Mouse (Mus musculus) forebrain, embryonic 15.5 days (tissue): ENCODE data around the gene Wwox. TPM values are rescaled to one million over a fixed set of nuclear protein-coding genes. Genes with fewer than 3 reads are reported as not detected.

ENCODE experiments used
- ATAC-seq: fragments of 200-750 bp; cut with Nextera tagmentation; replicated peaks from 2 replicates; pipeline ENCODE4 v1.8.0; 2017; ENCODE audit warnings: mild to moderate bottlenecking, moderate TSS enrichment, moderate library complexity
- H3K27ac ChIP-seq: fragments of 300-500 bp; sonication (generic); replicated peaks from 2 replicates; pipeline ENCODE4 v1.5.1; 2015; ENCODE audit warnings: mild to moderate bottlenecking, inconsistent platforms
- H3K27me3 ChIP-seq: fragments of 300-500 bp; sonication (generic); 2 replicates; pipeline ENCODE4 v1.6.1; 2015; ENCODE audit warnings: inconsistent platforms
- H3K36me3 ChIP-seq: fragments of 300-500 bp; sonication (generic); 2 replicates; pipeline ENCODE4 v1.6.1; 2015; ENCODE audit warnings: mild to moderate bottlenecking, inconsistent platforms
- H3K4me1 ChIP-seq: fragments of 300-500 bp; sonication (generic); 2 replicates; pipeline ENCODE4 v1.6.1; 2015; ENCODE audit warnings: inconsistent platforms
- H3K4me2 ChIP-seq: fragments of 300-500 bp; sonication (generic); replicated peaks from 2 replicates; pipeline ENCODE4 v1.6.1; 2015; ENCODE audit warnings: mild to moderate bottlenecking, inconsistent platforms
- H3K4me3 ChIP-seq: fragments of 300-500 bp; sonication (generic); 2 replicates; pipeline ENCODE4 v1.5.1; 2015; ENCODE audit warnings: mild to moderate bottlenecking, inconsistent platforms
- H3K9ac ChIP-seq: fragments of 300-500 bp; sonication (generic); replicated peaks from 2 replicates; pipeline ENCODE4 v1.6.1; 2015; ENCODE audit warnings: mild to moderate bottlenecking, inconsistent platforms
- H3K9me3 ChIP-seq: fragments of 300-500 bp; sonication (generic); 2 replicates; pipeline ENCODE4 v1.6.1; 2016; ENCODE audit warnings: inconsistent platforms
- WGBS: fragments of 180-500 bp; shearing (Covaris S2); methylation state at CpG from one replicate; pipeline ENCODE4 v1.1.7; 2015; ENCODE audit warnings: mixed read lengths; 5-methylcytosine and 5-hydroxymethylcytosine counted together
- polyA plus RNA-seq: library from polyadenylated mRNA; unstranded; fragments of >200 nt; fragmentation: Nextera tagmentation; extraction: Ambion mirVana; gene quantifications from 2 replicates; pipeline ENCODE4 v1.2.1, GENCODE M21; 2015

Gene Wwox
- 10.0 and 10.7 TPM in 2 replicates for polyA plus RNA-seq

DNA sequence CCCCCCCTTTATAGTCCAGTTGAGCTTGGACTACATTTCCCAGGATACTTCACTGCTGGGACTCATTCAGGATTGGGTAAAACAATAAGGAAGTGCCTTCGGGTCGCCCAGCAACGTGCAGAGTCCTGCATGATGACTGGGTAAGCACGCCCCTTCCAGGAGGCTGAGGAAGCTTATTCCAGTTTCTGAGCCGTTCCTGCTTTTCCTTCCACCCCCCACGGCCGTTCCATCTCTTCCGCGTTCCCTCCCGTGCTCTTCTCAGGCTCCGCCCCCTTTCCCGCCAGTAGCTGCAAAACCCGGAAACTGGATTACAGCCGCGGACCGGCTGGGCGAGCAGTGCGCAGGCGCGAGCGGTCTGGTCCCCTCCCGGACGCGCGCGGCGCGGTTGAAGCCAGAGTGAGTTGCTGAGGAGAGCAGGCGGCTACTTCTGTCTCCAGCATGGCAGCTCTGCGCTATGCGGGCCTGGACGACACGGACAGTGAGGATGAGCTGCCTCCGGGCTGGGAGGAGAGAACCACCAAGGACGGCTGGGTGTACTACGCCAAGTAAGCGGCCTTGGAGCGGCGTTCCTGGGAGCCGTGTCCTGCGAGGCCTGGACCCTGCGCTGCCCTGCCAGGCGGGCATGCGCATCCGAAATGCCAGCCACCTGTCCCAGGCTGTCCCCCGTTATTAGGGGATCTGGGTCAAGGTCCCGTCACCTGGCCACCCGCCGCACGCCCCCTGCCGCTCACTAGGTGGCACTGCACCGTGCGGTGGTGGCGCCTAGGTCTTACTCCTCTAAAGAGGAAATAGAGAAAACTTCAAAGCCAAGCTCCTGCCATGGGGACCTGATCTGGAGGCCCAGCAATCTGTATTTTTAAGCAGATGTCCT, at the start of gene Wwox:
Gene Wwox, plus strand, starts transcription at position 322 of the 871 bp plus-strand sequence.
- H3K4me2 ChIP-seq, result peak within 1 kb of the TSS; percentile 81
- under 1% methylated on average over 54 of the region's 54 CpGs for WGBS
- ATAC-seq, result peak; percentile 99

DNA sequence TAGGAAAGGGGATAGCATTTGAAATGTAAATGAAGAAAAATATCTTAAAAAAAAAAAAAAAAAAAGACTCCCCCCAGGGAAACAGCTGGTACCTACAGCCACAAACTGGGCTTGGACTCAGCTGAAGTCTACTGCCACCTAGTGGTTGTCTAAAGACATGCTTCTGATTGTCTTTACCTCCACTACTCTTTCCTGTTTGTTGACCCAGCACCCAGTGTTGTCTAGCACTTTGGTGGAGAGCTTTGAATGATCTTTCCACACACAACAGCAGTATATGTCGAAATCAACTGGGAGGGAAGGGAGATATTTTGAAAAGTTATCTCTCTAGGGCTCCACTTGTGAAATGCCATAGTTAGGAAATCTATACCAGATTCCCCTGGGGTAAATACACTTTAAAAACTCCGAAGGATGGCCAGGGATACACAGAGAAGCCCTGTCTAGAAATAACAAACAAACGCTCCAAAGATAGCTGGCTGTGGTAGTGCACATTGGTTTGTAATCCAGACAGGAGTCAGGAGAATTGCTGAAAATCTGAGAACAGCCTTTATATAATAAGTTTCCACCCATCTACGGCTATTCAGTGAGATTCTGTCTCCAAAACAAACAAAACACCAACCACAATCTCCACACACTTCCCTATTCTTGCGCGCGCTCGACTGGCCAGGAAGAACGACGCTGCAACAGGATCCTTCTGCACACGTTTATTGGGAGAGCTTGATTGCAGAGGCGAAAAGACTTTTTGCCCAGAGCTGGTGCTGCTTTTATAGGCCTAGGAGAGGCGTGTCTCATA, 48.8 kb upstream of the Wwox start:
- no peaks in the 10 kb centered on the region for H3K27me3 ChIP-seq
- H3K4me3 ChIP-seq, result no peak overlapping the region
- ATAC-seq, result no peak
- H3K9me3 ChIP-seq, result no peaks in the 10 kb centered on the region
- H3K9ac ChIP-seq, result no peak overlapping the region
- H3K4me1 ChIP-seq, result no peaks in the 10 kb centered on the region
- no peak overlapping the region for H3K4me2 ChIP-seq
- 86% methylated on average over 12 of the region's 13 CpGs for WGBS
- H3K27ac ChIP-seq, result no peak overlapping the region
- H3K36me3 ChIP-seq, result no peaks in the 10 kb centered on the region

More for the DNA sequence above, at the start of gene Wwox:
- peak within 1 kb of the TSS; percentile 81 for H3K27ac ChIP-seq
- H3K36me3 ChIP-seq, result no peaks in the 10 kb centered on the region
- H3K4me3 ChIP-seq, result peak within 1 kb of the TSS; percentile 69
- no peaks in the 10 kb centered on the region for H3K9me3 ChIP-seq
- H3K27me3 ChIP-seq, result no peaks in the 10 kb centered on the region
- H3K4me1 ChIP-seq, result peaks cover 6% of the 10 kb centered on the region
- peak within 1 kb of the TSS; percentile 65 for H3K9ac ChIP-seq

GRCm38 (mm10) chr8:114398326-114398725, 41.1 kb upstream of the Wwox start:
- Histone ChIP-seq H3K27ac (no peak overlapping the region), H3K9ac (no peak overlapping the region), H3K9me3 (no peaks in the 10 kb centered on the region), H3K36me3 (no peaks in the 10 kb centered on the region), H3K4me3 (no peak overlapping the region), H3K4me1 (no peaks in the 10 kb centered on the region), H3K4me2 (no peak overlapping the region), H3K27me3 (no peaks in the 10 kb centered on the region)
- no peak for ATAC-seq
- 94% methylated on average over 5 of the region's 5 CpGs for WGBS

- no peaks in the 10 kb centered on the region for H3K27me3 ChIP-seq
- H3K4me2 ChIP-seq, result no peak overlapping the region
- no peaks in the 10 kb centered on the region for H3K9me3 ChIP-seq
- no peak overlapping the region for H3K27ac ChIP-seq
- H3K36me3 ChIP-seq, result no peaks in the 10 kb centered on the region
- WGBS, result 94% methylated on average over 5 of the region's 5 CpGs
- no peak overlapping the region for H3K4me3 ChIP-seq
- H3K9ac ChIP-seq, result no peak overlapping the region
- no peaks in the 10 kb centered on the region for H3K4me1 ChIP-seq
- ATAC-seq, result no peak
Measured at GRCm38 (mm10) chr8:114399273-114399672, 40.2 kb upstream of the Wwox start.

DNA sequence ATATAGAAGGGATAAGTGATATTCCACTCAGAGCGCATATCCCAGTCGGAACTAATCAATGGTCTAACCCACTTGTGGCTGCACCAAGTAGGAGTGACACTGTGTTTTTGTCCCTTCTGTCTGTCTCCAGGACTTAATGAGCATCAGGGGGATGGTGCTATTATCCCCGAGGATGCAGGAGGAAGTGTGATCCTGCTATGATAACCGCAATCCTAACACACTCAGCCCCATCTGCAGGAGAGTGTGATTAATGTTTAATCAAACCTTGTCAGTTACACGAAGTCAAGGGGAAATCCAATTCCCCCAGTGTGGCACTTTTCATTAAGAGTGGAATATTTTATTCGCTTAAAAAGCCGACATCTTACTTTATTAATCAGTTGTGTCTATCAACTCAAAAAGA, 37.8 kb upstream of the Wwox start:
- Histone ChIP-seq H3K4me3 (no peak overlapping the region), H3K36me3 (no peaks in the 10 kb centered on the region), H3K27me3 (no peaks in the 10 kb centered on the region), H3K4me2 (no peak overlapping the region), H3K4me1 (no peaks in the 10 kb centered on the region), H3K9ac (no peak overlapping the region), H3K9me3 (no peaks in the 10 kb centered on the region), H3K27ac (no peak overlapping the region)
- ATAC-seq, result no peak
- 65% methylated on average over 7 of the region's 7 CpGs for WGBS

DNA sequence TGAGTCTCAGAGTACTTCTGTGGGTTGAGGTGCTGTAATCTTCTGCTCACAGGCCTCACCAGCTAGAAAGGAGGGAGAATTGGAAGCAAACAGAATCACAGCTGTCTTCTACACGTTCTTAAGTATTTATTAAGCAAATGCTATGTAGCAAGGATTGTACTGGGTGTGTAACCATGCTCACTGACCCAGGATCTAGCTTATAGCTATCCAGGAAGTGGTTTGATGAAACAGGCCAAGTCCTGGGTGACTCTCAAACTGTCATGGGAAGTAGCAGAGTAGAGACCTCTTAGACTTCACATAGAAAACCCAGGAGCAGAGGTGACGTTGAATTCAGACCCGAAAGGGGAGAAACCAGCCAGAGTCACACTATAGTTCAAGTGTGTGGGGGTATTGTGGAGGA, 28.0 kb upstream of the Wwox start:
- Histone ChIP-seq H3K9ac (no peak overlapping the region), H3K27me3 (no peaks in the 10 kb centered on the region), H3K27ac (no peak overlapping the region), H3K4me2 (no peak overlapping the region), H3K36me3 (no peaks in the 10 kb centered on the region), H3K9me3 (no peaks in the 10 kb centered on the region), H3K4me1 (no peaks in the 10 kb centered on the region), H3K4me3 (no peak overlapping the region)
- WGBS, result 82% methylated on average over 3 of the region's 3 CpGs
- no peak for ATAC-seq

- Histone ChIP-seq H3K4me3 (no peak within 1 kb of the TSS), H3K27ac (no peak within 1 kb of the TSS), H3K27me3 (no peaks in the 10 kb centered on the region), H3K9me3 (no peaks in the 10 kb centered on the region), H3K36me3 (no peaks in the 10 kb centered on the region), H3K9ac (no peak within 1 kb of the TSS), H3K4me1 (no peaks in the 10 kb centered on the region), H3K4me2 (no peak within 1 kb of the TSS)
- 86% methylated on average over 8 of the region's 8 CpGs for WGBS
- no peak for ATAC-seq
Measured at GRCm38 (mm10) chr8:114417786-114418185, 21.7 kb upstream of the Wwox start, which contains the start of gene Clec3a. Clec3a (plus strand) TSS chr8:114418086.

GRCm38 (mm10) chr8:114418486-114418885, 21.0 kb upstream of the Wwox start:
- no peaks in the 10 kb centered on the region for H3K36me3 ChIP-seq
- no peak overlapping the region for H3K4me2 ChIP-seq
- no peaks in the 10 kb centered on the region for H3K9me3 ChIP-seq
- H3K27me3 ChIP-seq, result no peaks in the 10 kb centered on the region
- 80% methylated on average over 5 of the region's 5 CpGs for WGBS
- H3K4me3 ChIP-seq, result no peak overlapping the region
- no peak overlapping the region for H3K27ac ChIP-seq
- no peak for ATAC-seq
- H3K9ac ChIP-seq, result no peak overlapping the region
- no peaks in the 10 kb centered on the region for H3K4me1 ChIP-seq

DNA sequence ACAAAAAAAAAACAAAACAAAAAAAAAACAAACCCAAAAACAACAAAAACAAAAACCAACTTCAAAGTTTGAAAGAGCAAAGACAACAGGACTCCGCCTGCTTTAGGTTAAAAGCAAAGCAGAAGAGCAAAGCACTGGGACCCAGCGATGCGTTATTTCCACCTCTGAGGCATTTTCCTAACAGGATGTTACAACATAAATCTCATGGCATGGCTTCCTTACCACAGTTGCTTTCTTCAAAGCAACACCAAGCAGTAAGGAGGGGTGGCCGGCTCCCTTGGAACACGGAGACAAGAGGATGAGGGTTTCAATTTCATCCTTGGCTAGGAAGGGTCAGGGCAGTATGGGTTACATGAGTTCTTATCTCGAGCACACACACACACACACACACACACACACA, 20.6 kb upstream of the Wwox start:
- no peaks in the 10 kb centered on the region for H3K4me1 ChIP-seq
- WGBS, result 83% methylated on average over 6 of the region's 6 CpGs

DNA sequence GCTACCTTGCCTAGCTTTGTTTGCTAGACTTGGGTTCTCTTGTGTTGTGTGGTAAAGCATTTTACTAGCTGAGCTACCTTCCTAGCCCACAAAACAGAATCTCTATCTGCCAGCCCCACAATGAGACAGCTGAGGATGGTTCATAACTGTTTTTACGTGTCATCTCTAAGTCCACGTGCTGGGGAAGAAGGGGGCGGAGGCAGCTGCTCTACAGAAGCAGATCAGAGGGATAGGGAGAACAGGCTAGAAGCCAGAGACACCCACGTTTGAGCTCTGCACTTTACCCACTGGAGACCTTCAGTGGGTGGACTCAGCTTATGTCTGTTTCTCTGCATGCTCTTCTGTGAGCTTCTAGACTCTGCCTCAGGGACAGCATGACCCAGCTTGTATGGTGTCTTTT, 17.9 kb upstream of the Wwox start:
- Histone ChIP-seq H3K4me2 (no peak overlapping the region), H3K27ac (no peak overlapping the region), H3K4me1 (no peaks in the 10 kb centered on the region), H3K9ac (no peak overlapping the region), H3K9me3 (no peaks in the 10 kb centered on the region), H3K36me3 (no peaks in the 10 kb centered on the region), H3K4me3 (no peak overlapping the region), H3K27me3 (no peaks in the 10 kb centered on the region)
- 80% methylated on average over 4 of the region's 4 CpGs for WGBS
- no peak for ATAC-seq

More for the DNA sequence above, 20.6 kb upstream of the Wwox start:
- Histone ChIP-seq H3K4me3 (no peak overlapping the region), H3K4me2 (no peak overlapping the region), H3K9ac (no peak overlapping the region), H3K27me3 (no peaks in the 10 kb centered on the region), H3K36me3 (no peaks in the 10 kb centered on the region), H3K9me3 (no peaks in the 10 kb centered on the region), H3K27ac (no peak overlapping the region)
- no peak for ATAC-seq

DNA sequence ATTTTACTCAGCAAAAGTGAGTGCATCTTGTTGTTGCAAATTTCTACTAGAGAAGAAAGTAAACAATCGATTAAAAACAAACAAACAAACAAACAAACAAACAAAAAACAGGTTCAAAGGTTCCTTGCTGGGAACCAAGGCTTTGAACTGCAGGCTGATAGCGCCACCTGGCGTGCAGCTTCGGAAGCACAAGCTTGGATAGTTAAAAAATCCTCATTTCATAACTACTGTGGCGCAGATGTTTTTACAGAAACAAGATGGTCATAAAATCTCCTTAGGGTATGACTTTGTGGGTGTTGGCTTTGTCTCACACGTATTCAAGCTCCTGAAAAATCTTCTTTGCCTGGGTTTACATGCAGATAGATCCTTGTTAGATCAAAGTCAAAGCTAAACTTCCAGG, 1.2 kb upstream of the Wwox start:
- H3K9me3 ChIP-seq, result no peaks in the 10 kb centered on the region
- no peak for ATAC-seq
- peaks cover 6% of the 10 kb centered on the region for H3K4me1 ChIP-seq
- no peak overlapping the region for H3K9ac ChIP-seq
- WGBS, result 10% methylated on average over 6 of the region's 6 CpGs
- no peak overlapping the region for H3K27ac ChIP-seq
- H3K27me3 ChIP-seq, result no peaks in the 10 kb centered on the region
- H3K4me2 ChIP-seq, result no peak overlapping the region
- no peak overlapping the region for H3K4me3 ChIP-seq
- H3K36me3 ChIP-seq, result no peaks in the 10 kb centered on the region

- H3K27me3 ChIP-seq, result no peaks in the 10 kb centered on the region
- H3K27ac ChIP-seq, result peak overlapping the region; percentile 81; the same call in 1 of the 2 replicates
- no peaks in the 10 kb centered on the region for H3K36me3 ChIP-seq
- peaks cover 6% of the 10 kb centered on the region for H3K4me1 ChIP-seq
- WGBS, result 20% methylated on average over 5 of the region's 5 CpGs
- peak overlapping the region; percentile 69 for H3K4me3 ChIP-seq
- no peak for ATAC-seq
- peak overlapping the region; percentile 65 for H3K9ac ChIP-seq
- peak overlapping the region; percentile 81 for H3K4me2 ChIP-seq
- no peaks in the 10 kb centered on the region for H3K9me3 ChIP-seq
Measured at GRCm38 (mm10) chr8:114440205-114440589, 742 bp downstream of the Wwox start.
